Mouse (Mus musculus) liver, adult 2 months (tissue): ENCODE measurements around the gene Sh3pxd2a.

Source experiments
- CTCF ChIP-seq: fragments of 200-500 bp; IDR thresholded peaks from 2 replicates; pipeline ENCODE4 v1.5.1; 2011; ENCODE audit warnings: low read depth, low read length, control low read depth
- POLR2A ChIP-seq: fragments of 200-500 bp; IDR thresholded peaks from 2 replicates; pipeline ENCODE4 v1.6.1; 2011; ENCODE audit warnings: low read length, control low read depth; ENCODE audit not compliant: insufficient read depth; ENCODE audit errors: extremely low read depth

DNA sequence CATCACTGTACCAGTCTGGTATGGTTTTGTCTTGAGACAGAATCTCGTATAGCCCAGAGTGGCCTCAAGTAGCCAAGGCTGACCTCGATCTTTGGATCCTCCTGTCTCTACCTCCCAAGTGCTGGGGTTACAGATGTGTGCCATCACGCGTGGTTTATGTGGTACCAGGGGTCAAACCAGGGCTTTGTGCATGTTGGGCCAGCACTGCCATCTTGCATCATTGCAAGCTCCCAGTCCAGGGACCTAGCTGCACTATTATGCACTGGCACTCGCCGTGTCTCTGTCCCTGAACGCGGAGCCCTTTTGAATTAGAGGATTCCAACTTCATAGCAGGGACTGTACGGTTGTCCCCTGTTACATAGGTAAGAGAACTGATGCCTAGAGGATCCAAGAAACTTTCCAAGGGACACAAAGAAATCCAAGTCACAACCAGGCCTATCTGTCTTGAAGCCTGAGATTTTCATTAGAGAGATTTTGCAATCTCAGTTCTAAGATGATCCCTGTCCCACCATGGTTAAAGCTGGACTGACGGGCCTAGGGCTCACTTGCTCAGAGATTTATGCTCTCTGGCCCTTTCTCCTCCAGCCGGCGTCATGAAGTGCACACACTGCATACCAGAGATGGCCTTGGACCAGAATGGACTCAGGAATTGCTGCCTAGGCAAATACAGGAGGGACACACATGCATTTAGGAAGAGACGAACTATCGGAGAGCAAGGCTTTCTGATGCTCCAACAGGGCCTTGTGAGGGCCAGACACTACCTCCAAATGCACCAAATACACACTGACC is 157.9 kb downstream of the Sh3pxd2a start:
- TF ChIP-seq CTCF (no peak), POLR2A (no peak)
